Mouse (Mus musculus) ES-Bruce4 (cell line): ENCODE results near the gene Galnt16. TPM values are rescaled to one million over a fixed set of nuclear protein-coding genes. Genes with fewer than 3 reads are reported as not detected.
A peak's percentile ranks its signal among the peaks of the same experiment; 100 is the strongest.

ENCODE experiments used
- H3K27ac ChIP-seq: 2 replicates; pipeline ENCODE4 v1.5.1; 2012; ENCODE audit warnings: low read length, inconsistent platforms; ENCODE audit not compliant: insufficient read depth
- H3K27me3 ChIP-seq: 2 replicates; pipeline ENCODE4 v1.6.1; 2012; ENCODE audit warnings: mild to moderate bottlenecking, low read length, inconsistent platforms; ENCODE audit not compliant: control insufficient read depth, poor library complexity, insufficient read depth, severe bottlenecking
- H3K36me3 ChIP-seq: 2 replicates; pipeline ENCODE4 v1.6.1; 2012; ENCODE audit warnings: inconsistent platforms, mild to moderate bottlenecking, low read length, moderate library complexity; ENCODE audit not compliant: control insufficient read depth, poor library complexity, insufficient read depth, severe bottlenecking
- H3K4me1 ChIP-seq: one replicate; pipeline ENCODE4 v1.8.1; 2011; ENCODE audit warnings: low read length; ENCODE audit not compliant: control insufficient read depth, insufficient read depth
- H3K4me3 ChIP-seq: 2 replicates; pipeline ENCODE4 v1.5.1; 2011; ENCODE audit warnings: low read depth, mild to moderate bottlenecking, low read length
- H3K9ac ChIP-seq: 2 replicates; pipeline ENCODE4 v1.6.1; 2012; ENCODE audit warnings: low read depth, mild to moderate bottlenecking, inconsistent platforms; ENCODE audit not compliant: poor library complexity, severe bottlenecking
- H3K9me3 ChIP-seq: replicated peaks from 2 replicates; pipeline ENCODE4 v1.6.1; 2012; ENCODE audit warnings: mild to moderate bottlenecking, low read length, inconsistent platforms; ENCODE audit not compliant: control insufficient read depth, poor library complexity, insufficient read depth, severe bottlenecking
- CTCF ChIP-seq: IDR thresholded peaks from one replicate; pipeline ENCODE4 v1.8.1; 2011; ENCODE audit warnings: low read depth, low read length
- EP300 ChIP-seq: IDR thresholded peaks from 2 replicates; pipeline ENCODE4 v1.6.1; 2011; ENCODE audit warnings: low read depth, low read length; ENCODE audit not compliant: insufficient read depth
- POLR2A ChIP-seq: IDR thresholded peaks from one replicate; pipeline ENCODE4 v1.8.1; 2011; ENCODE audit warnings: low read length; ENCODE audit not compliant: insufficient read depth
- polyA plus RNA-seq: library from polyadenylated mRNA; stranded (reverse); fragments of >200 nt; gene quantifications from 2 replicates; pipeline ENCODE4 v1.2.4, GENCODE M21; 2011; ENCODE audit warnings: low read depth; ENCODE audit not compliant: missing spikeins, insufficient read depth, insufficient read length

Gene Galnt16
- polyA plus RNA-seq, 1 experiment: 0.58 TPM

- H3K36me3 ChIP-seq: no peaks in the 10 kb centered on the region; the same call in 1 of the 2 replicates
- H3K27ac ChIP-seq: no peak overlapping the region
- no peak for TF ChIP-seq CTCF
- no peak for TF ChIP-seq POLR2A
- TF ChIP-seq EP300: no peak
- H3K9me3 ChIP-seq: no peaks in the 10 kb centered on the region
- H3K4me1 ChIP-seq: no peaks in the 10 kb centered on the region
- no peak overlapping the region for H3K4me3 ChIP-seq
- no peak overlapping the region for H3K9ac ChIP-seq
- no peaks in the 10 kb centered on the region for H3K27me3 ChIP-seq
These were observed 144.2 kb downstream of the Galnt16 start for GRCm38 (mm10) chr12:80662322-80662721.

GRCm38 (mm10) chr12:80663935-80664334 lies 145.9 kb downstream of the Galnt16 start:
- no peak overlapping the region for H3K4me3 ChIP-seq
- no peaks in the 10 kb centered on the region for H3K4me1 ChIP-seq
- H3K27ac ChIP-seq: no peak overlapping the region
- no peaks in the 10 kb centered on the region; the same call in 1 of the 2 replicates for H3K36me3 ChIP-seq
- H3K9ac ChIP-seq: no peak overlapping the region
- TF ChIP-seq CTCF: no peak
- TF ChIP-seq EP300: no peak
- no peak for TF ChIP-seq POLR2A
- H3K27me3 ChIP-seq: no peaks in the 10 kb centered on the region
- H3K9me3 ChIP-seq: no peaks in the 10 kb centered on the region

- no peaks in the 10 kb centered on the region; the same call in 1 of the 2 replicates for H3K36me3 ChIP-seq
- H3K9ac ChIP-seq: no peak overlapping the region
- TF ChIP-seq CTCF (no peak), POLR2A (no peak)
- H3K9me3 ChIP-seq: no peaks in the 10 kb centered on the region
- H3K27me3 ChIP-seq: no peaks in the 10 kb centered on the region
- H3K4me3 ChIP-seq: no peak overlapping the region
- H3K27ac ChIP-seq: no peak overlapping the region
- no peaks in the 10 kb centered on the region for H3K4me1 ChIP-seq
These were observed 150.3 kb downstream of the Galnt16 start for GRCm38 (mm10) chr12:80668391-80668790.

GRCm38 (mm10) chr12:80673170-80673569 lies 155.1 kb downstream of the Galnt16 start:
- Histone ChIP-seq H3K36me3 (peaks cover 4% of the 10 kb centered on the region; the same call in 1 of the 2 replicates), H3K4me1 (no peaks in the 10 kb centered on the region), H3K4me3 (no peak overlapping the region), H3K27ac (no peak overlapping the region), H3K27me3 (no peaks in the 10 kb centered on the region), H3K9ac (no peak overlapping the region), H3K9me3 (no peaks in the 10 kb centered on the region)
- TF ChIP-seq EP300 (no peak), POLR2A (no peak), CTCF (peak; percentile 69)

Other genes with a start within 250 kb of the Galnt16 start
- 10.0 and 10.2 TPM in 2 replicates for gene Dcaf5, start 81.7 kb upstream of the Galnt16 start, polyA plus RNA-seq
- 20.8 and 24.1 TPM in 2 replicates for gene Exd2, start 55.2 kb upstream of the Galnt16 start, polyA plus RNA-seq
- 16.4 and 18.5 TPM in 2 replicates for gene Slc39a9, start 125.6 kb downstream of the Galnt16 start, polyA plus RNA-seq
- gene Erh, start 126.1 kb downstream of the Galnt16 start, polyA plus RNA-seq: 84.0 and 84.7 TPM in 2 replicates
- 5.3 and 6.1 TPM in 2 replicates for gene Plekhd1, start 174.3 kb downstream of the Galnt16 start, polyA plus RNA-seq
- not detected in 2 replicates for gene Ccdc177, start 242.4 kb downstream of the Galnt16 start, polyA plus RNA-seq